Mouse (Mus musculus) embryo, embryonic 11.5 days (tissue): ENCODE data around the gene Med23.
A peak's percentile ranks its signal among the peaks of the same experiment; 100 is the strongest.

Source experiments
- DNase-seq: peaks from one replicate; pipeline ENCODE4 v3.0.0-alpha.2; 2012; ENCODE audit warnings: low read depth, low spot score

The Med23 gene

GRCm38 (mm10) chr10:24873624-24874023, 3.8 kb downstream of the Med23 start:
- DNase-seq = no peak

GRCm38 (mm10) chr10:24886008-24886407, 16.2 kb downstream of the Med23 start:
- DNase-seq = peak; percentile 7

- DNase-seq = no peak
These were observed 18.6 kb downstream of the Med23 start for GRCm38 (mm10) chr10:24888343-24888742.

GRCm38 (mm10) chr10:24895927-24896326, 26.1 kb downstream of the Med23 start:
- DNase-seq = no peak

GRCm38 (mm10) chr10:24905627-24906026, 35.8 kb downstream of the Med23 start:
- DNase-seq = no peak

GRCm38 (mm10) chr10:24911199-24911598, 41.4 kb downstream of the Med23 start:
- no peak for DNase-seq

- no peak for DNase-seq
These were observed 42.8 kb downstream of the Med23 start for GRCm38 (mm10) chr10:24912576-24912975.

GRCm38 (mm10) chr10:24915486-24915885, 45.7 kb downstream of the Med23 start:
- no peak for DNase-seq

GRCm38 (mm10) chr10:24922977-24923376, 53.2 kb downstream of the Med23 start:
- DNase-seq = no peak

GRCm38 (mm10) chr10:24924296-24924695, 54.5 kb downstream of the Med23 start:
- no peak for DNase-seq

- no peak for DNase-seq
These were observed 56.6 kb downstream of the Med23 start for GRCm38 (mm10) chr10:24926380-24926779.

GRCm38 (mm10) chr10:24926962-24927720, 57.4 kb downstream of the Med23 start, which contains the start of gene Arg1:
Gene Arg1 (minus strand): TSS chr10:24927484.
- peak; percentile 48 for DNase-seq

- DNase-seq = no peak
These were observed 58.3 kb downstream of the Med23 start for GRCm38 (mm10) chr10:24928072-24928471.

GRCm38 (mm10) chr10:24930143-24930542, 60.4 kb downstream of the Med23 start:
- DNase-seq = no peak

GRCm38 (mm10) chr10:24947871-24948270, 78.1 kb downstream of the Med23 start:
- DNase-seq = no peak

GRCm38 (mm10) chr10:24948278-24948677, 78.5 kb downstream of the Med23 start:
- DNase-seq = no peak

- no peak for DNase-seq
These were observed 80.4 kb downstream of the Med23 start for GRCm38 (mm10) chr10:24950223-24950622.

GRCm38 (mm10) chr10:24951575-24951974, 81.8 kb downstream of the Med23 start:
- DNase-seq = no peak

- DNase-seq = no peak
These were observed 82.8 kb downstream of the Med23 start for GRCm38 (mm10) chr10:24952549-24952948.

GRCm38 (mm10) chr10:24953876-24954275, 84.1 kb downstream of the Med23 start:
- no peak for DNase-seq

GRCm38 (mm10) chr10:24958280-24959042, 88.7 kb downstream of the Med23 start:
- no peak for DNase-seq

- DNase-seq = no peak
These were observed 89.5 kb downstream of the Med23 start for GRCm38 (mm10) chr10:24959043-24959916.
